Mouse (Mus musculus) MEL (cell line): Measurements from ENCODE around the gene Thsd7a.

Source experiments
- BHLHE40 ChIP-seq: IDR thresholded peaks from 2 replicates; pipeline ENCODE4 v1.6.1; 2012; ENCODE audit warnings: low read depth, mild to moderate bottlenecking, inconsistent platforms, low read length, improper control_type of control experiment, borderline replicate concordance
- CTCF ChIP-seq, 3 experiments: IDR thresholded peaks in 2 of 3; conservative IDR thresholded peaks in 1 of 3; 2 replicates each; pipeline ENCODE4 v1.5.1; 2011 to 2012; ENCODE audit warnings: low read length in 3 of 3, low read depth in 2 of 3, mild to moderate bottlenecking in 2 of 3, improper control_type of control experiment in 1 of 3, inconsistent platforms in 1 of 3, mixed read lengths in 1 of 3, moderate library complexity in 1 of 3; ENCODE audit not compliant: control insufficient read depth in 1 of 3, insufficient read depth in 1 of 3, poor library complexity in 1 of 3, severe bottlenecking in 1 of 3
- GATA1 ChIP-seq: IDR thresholded peaks from 2 replicates; pipeline ENCODE4 v1.6.1; 2011; ENCODE audit warnings: low read depth, low read length, improper control_type of control experiment
- MXI1 ChIP-seq: IDR thresholded peaks from 2 replicates; pipeline ENCODE4 v1.6.1; 2011; ENCODE audit warnings: mild to moderate bottlenecking, low read depth, low read length, improper control_type of control experiment
- POLR2A ChIP-seq, 2 experiments: IDR thresholded peaks; 2 replicates each; pipeline ENCODE4 v1.6.1; 2011 to 2012; ENCODE audit warnings: low read length in 2 of 2, mild to moderate bottlenecking in 2 of 2, control low read depth in 1 of 2, improper control_type of control experiment in 1 of 2, low read depth in 1 of 2, moderate library complexity in 1 of 2; ENCODE audit not compliant: control insufficient read depth in 1 of 2, insufficient read depth in 1 of 2, poor library complexity in 1 of 2
- SIN3A ChIP-seq: IDR thresholded peaks from 2 replicates; pipeline ENCODE4 v1.6.1; 2012; ENCODE audit warnings: low read length, improper control_type of control experiment, inconsistent platforms

- TF ChIP-seq MXI1 (no peak), CTCF (IDR thresholded peaks at IDR 0.05 in 2 of 3, conservative IDR thresholded peaks at IDR 0.05 in 1 of 3; ENCODE audit: control insufficient read depth in 1 of 3, insufficient read depth in 1 of 3, low read depth in 2 of 3, low read length in 3 of 3, poor library complexity in 1 of 3, severe bottlenecking in 1 of 3) (no peak), GATA1 (no peak), SIN3A (no peak), POLR2A (IDR thresholded peaks at IDR 0.05; ENCODE audit: control insufficient read depth in 1 of 2, insufficient read depth in 1 of 2, low read depth in 1 of 2, low read length in 2 of 2, poor library complexity in 1 of 2) (no peak), BHLHE40 (no peak)
Observed at GRCm38 (mm10) chr6:12416976-12417375, 332.2 kb downstream of the Thsd7a start.
